Comparison of ENCODE assay signal across 26 mouse cellular contexts in the genomic region with DNA sequence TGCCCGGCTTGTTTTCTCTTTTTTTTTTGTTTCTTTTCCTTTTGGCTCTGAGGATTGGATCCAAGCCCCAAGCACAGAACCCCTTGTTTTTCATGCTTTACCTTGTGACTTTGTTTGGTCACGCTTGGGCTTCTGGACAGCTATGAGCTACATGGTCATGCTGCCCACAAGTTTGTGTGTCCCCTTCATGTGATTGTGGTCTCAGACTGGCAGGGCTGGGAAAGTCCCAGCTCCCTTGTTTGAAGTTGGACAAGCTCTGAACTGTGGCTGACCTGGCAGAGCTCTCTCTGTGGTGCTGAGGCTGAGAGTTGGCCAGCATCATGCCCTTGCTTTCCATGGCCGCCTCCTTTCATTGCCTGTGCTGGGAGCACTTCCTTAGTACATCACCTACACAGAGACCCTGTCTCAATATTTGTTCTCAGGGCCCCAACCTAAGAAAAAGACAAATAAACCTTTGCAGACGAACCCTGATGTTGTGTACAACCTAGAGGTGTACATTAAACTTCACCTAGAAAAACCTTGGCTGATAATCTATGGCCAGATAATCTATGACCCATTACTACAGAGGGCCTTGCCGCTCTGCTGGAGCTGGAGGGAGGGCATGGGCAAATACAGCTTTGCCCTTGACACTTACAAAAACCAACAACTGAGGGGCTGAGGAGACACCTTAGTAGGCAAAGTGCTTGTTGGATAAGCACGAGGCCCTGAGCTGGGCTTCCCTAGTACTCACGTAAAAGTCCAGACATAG.
"Had no signal": no experiment of that assay in that cellular context is flagged by ENCODE, and none has a peak within 500 bp of the region (broad histone marks: within the 10 kb centered on the region; RNA-seq: fewer than 3 reads in every experiment).

No protein-coding gene starts in this region.

- H3K4me3 ChIP-seq: gastrocnemius, adult 2 months; heart, embryonic 10.5 days; heart, embryonic 12.5 days; hindbrain, embryonic 10.5 days; hindbrain, embryonic 13.5 days; hindbrain, embryonic 15.5 days; kidney, embryonic 15.5 days; limb, embryonic 10.5 days; limb, embryonic 12.5 days had no signal

- H3K27me3 ChIP-seq: heart, embryonic 12.5 days; hindbrain, embryonic 13.5 days; hindbrain, embryonic 15.5 days; kidney, embryonic 15.5 days; limb, embryonic 12.5 days had no signal

- H3K4me2 ChIP-seq: heart, embryonic 12.5 days; hindbrain, embryonic 13.5 days; hindbrain, embryonic 15.5 days; kidney, embryonic 15.5 days; limb, embryonic 12.5 days; liver, embryonic 11.5 days had no signal

- DNase-seq: gastrocnemius, adult 2 months; gastrocnemius, postnatal 10 days; gastrocnemius, postnatal 25 days; heart, adult 18-20 months; heart, postnatal 10 days; heart, postnatal 4 days; kidney, adult 11 months; kidney, adult 2 months; kidney, adult 9 months; kidney, postnatal 14 days; kidney, postnatal 36 days; layer of hippocampus, adult 9-11 months; layer of hippocampus, postnatal 36 days; liver had no signal

- H3K9me3 ChIP-seq: heart, embryonic 10.5 days; heart, embryonic 12.5 days; hindbrain, embryonic 10.5 days; hindbrain, embryonic 13.5 days; hindbrain, embryonic 15.5 days; kidney, embryonic 15.5 days; limb, embryonic 10.5 days; limb, embryonic 12.5 days had no signal

- H3K9ac ChIP-seq: heart, embryonic 12.5 days; hindbrain, embryonic 13.5 days; hindbrain, embryonic 15.5 days; kidney, embryonic 15.5 days; limb, embryonic 12.5 days had no signal

- H3K36me3 ChIP-seq: heart, embryonic 10.5 days; heart, embryonic 12.5 days; hindbrain, embryonic 10.5 days; hindbrain, embryonic 13.5 days; hindbrain, embryonic 15.5 days; kidney, embryonic 15.5 days; limb, embryonic 10.5 days; limb, embryonic 12.5 days had no signal

- H3K27ac ChIP-seq: gastrocnemius, adult 2 months; heart, embryonic 10.5 days; hindbrain, embryonic 10.5 days; hindbrain, embryonic 13.5 days; hindbrain, embryonic 15.5 days; hindbrain, postnatal 0 days; kidney, embryonic 15.5 days; kidney, postnatal 0 days; limb, embryonic 10.5 days; limb, embryonic 12.5 days had no signal

- H3K4me1 ChIP-seq: heart, embryonic 10.5 days; heart, embryonic 12.5 days; hindbrain, embryonic 10.5 days; hindbrain, embryonic 13.5 days; hindbrain, embryonic 15.5 days; kidney, embryonic 15.5 days; limb, embryonic 10.5 days; limb, embryonic 12.5 days had no signal

- ATAC-seq: hindbrain, postnatal 0 days; intestine, embryonic 16.5 days had no signal
